12 mouse cellular contexts compared by ENCODE assay signal in genomic region chr12:29698976-29699375, GRCm38 (mm10).
DNase-seq lines count a peak whose midpoint lies in the region; ATAC-seq and TF ChIP-seq lines count a peak whose summit lies in the region.
"Had no signal": no experiment of that assay in that cellular context is flagged by ENCODE, and none has a peak within 500 bp of the region (broad histone marks: within the 10 kb centered on the region; RNA-seq: fewer than 3 reads in every experiment).

No protein-coding gene starts in this region.

- DNase-seq in gastrocnemius, adult 2 months, result no peak
- DNase-seq in gastrocnemius, postnatal 4 days (ENCODE audit: low spot score in 2 of 2), result no peak
- peak; percentile 98 for DNase-seq in brain, embryonic 14.5 days (ENCODE audit: low read depth)
- peak; percentile 86 for DNase-seq in forebrain, postnatal 0 days
- no peak for DNase-seq in adipocyte (ENCODE audit: low spot score)
- no peak for DNase-seq in heart, postnatal 25 days (ENCODE audit: low spot score)
- DNase-seq in thymus, postnatal 36 days, result no peak
- DNase-seq: adrenal gland, postnatal 36 days; heart, postnatal 10 days; kidney, postnatal 25 days had no signal

- H3K27ac ChIP-seq in gastrocnemius, adult 2 months, result peak overlapping the region; percentile 38
- H3K27ac ChIP-seq in forebrain, postnatal 0 days (ENCODE audit: low read depth, low read length), result peak overlapping the region; percentile 87
- peak overlapping the region; percentile 88 for H3K27ac ChIP-seq in midbrain, embryonic 15.5 days
- H3K27ac ChIP-seq: lung, embryonic 15.5 days had no signal

- H3K9me3 ChIP-seq in forebrain, postnatal 0 days (ENCODE audit: low read length), result no peaks in the 10 kb centered on the region
- H3K9me3 ChIP-seq in midbrain, embryonic 15.5 days, result no peaks in the 10 kb centered on the region
- H3K9me3 ChIP-seq: lung, embryonic 15.5 days had no signal

- intact Hi-C loops in gastrocnemius, adult 2 months (cut with DNase I), result loop anchor here (5.0 kb wide), 1 partner anchor 63 kb away; no protein-coding TSS in a partner anchor
- intact Hi-C loops in heart, postnatal 25 days (cut with DNase I), result no loop called here

- H3K4me2 ChIP-seq in forebrain, postnatal 0 days (ENCODE audit: low read depth), result peak overlapping the region; percentile 24
- peak overlapping the region; percentile 9 for H3K4me2 ChIP-seq in midbrain, embryonic 15.5 days
- H3K4me2 ChIP-seq: lung, embryonic 15.5 days had no signal

- H3K27me3 ChIP-seq in forebrain, postnatal 0 days (ENCODE audit: insufficient read depth, low read length), result no peaks in the 10 kb centered on the region
- no peaks in the 10 kb centered on the region for H3K27me3 ChIP-seq in midbrain, embryonic 15.5 days (replicated peaks)
- H3K27me3 ChIP-seq: lung, embryonic 15.5 days had no signal

- H3K9ac ChIP-seq in forebrain, postnatal 0 days, result peak overlapping the region; percentile 23
- peak overlapping the region; percentile 25; the same call in 1 of the 2 replicates for H3K9ac ChIP-seq in midbrain, embryonic 15.5 days
- H3K9ac ChIP-seq: lung, embryonic 15.5 days had no signal

- peak; percentile 64 for ATAC-seq in forebrain, postnatal 0 days
- peak; percentile 28 for ATAC-seq in midbrain, embryonic 15.5 days (replicated peaks)

- WGBS in forebrain, postnatal 0 days, result 5% methylated on average over 10 of the region's 10 CpGs
- WGBS in midbrain, embryonic 15.5 days, result 5% methylated on average over 10 of the region's 10 CpGs

- H3K4me3 ChIP-seq in gastrocnemius, adult 2 months, result no peak overlapping the region
- H3K4me3 ChIP-seq in forebrain, postnatal 0 days (ENCODE audit: low read depth, low read length), result no peak overlapping the region; the same call in 1 of the 2 replicates
- H3K4me3 ChIP-seq in midbrain, embryonic 15.5 days, result no peak overlapping the region
- H3K4me3 ChIP-seq: lung, embryonic 15.5 days had no signal

- H3K36me3 ChIP-seq in forebrain, postnatal 0 days (ENCODE audit: insufficient read depth), result no peaks in the 10 kb centered on the region
- H3K36me3 ChIP-seq in midbrain, embryonic 15.5 days (replicated peaks), result no peaks in the 10 kb centered on the region
- H3K36me3 ChIP-seq: lung, embryonic 15.5 days had no signal

- no peak for TF ChIP-seq CTCF in gastrocnemius, adult 2 months (IDR thresholded peaks at IDR 0.05)
- no peak for TF ChIP-seq CTCF in brain, embryonic 14.5 days (IDR thresholded peaks at IDR 0.05; ENCODE audit: borderline replicate concordance, extremely low read depth, insufficient read depth, insufficient read length)
- TF ChIP-seq CTCF in forebrain, postnatal 0 days (IDR thresholded peaks at IDR 0.05; ENCODE audit: low read depth), result no peak

- H3K4me1 ChIP-seq in forebrain, postnatal 0 days (ENCODE audit: insufficient read depth), result peaks cover 77% of the 10 kb centered on the region
- H3K4me1 ChIP-seq in midbrain, embryonic 15.5 days, result peaks cover 83% of the 10 kb centered on the region

- no peak for TF ChIP-seq POLR2A in brain, embryonic 14.5 days (IDR thresholded peaks at IDR 0.05; ENCODE audit: borderline replicate concordance, extremely low read depth, insufficient read depth, insufficient read length, poor library complexity, severe bottlenecking)

Comparison
In these comparisons a context has a peak if more than half of its experiments do, and no peak if none do; other contexts are left out.
1. DNase-seq: peak in brain, embryonic 14.5 days (single experiment) and forebrain, postnatal 0 days (single experiment); none in gastrocnemius, adult 2 months (single experiment), gastrocnemius, postnatal 4 days (0 of 2), adipocyte (single experiment), heart, postnatal 25 days (single experiment) and thymus, postnatal 36 days (0 of 2).
2. H3K27ac ChIP-seq: peak in every context shown above with its lines; median percentile 88 in midbrain, embryonic 15.5 days; 87 in forebrain, postnatal 0 days; 38 in gastrocnemius, adult 2 months.